Mouse (Mus musculus) hindbrain, embryonic 13.5 days (tissue): ENCODE data around the gene Ano1. TPM values are rescaled to one million over a fixed set of nuclear protein-coding genes. Genes with fewer than 3 reads are reported as not detected.
A peak's percentile ranks its signal among the peaks of the same experiment; 100 is the strongest.

Source experiments
- ATAC-seq: fragments of 200-750 bp; cut with Nextera tagmentation; 2 replicates; pipeline ENCODE4 v1.8.0; 2017; ENCODE audit warnings: moderate TSS enrichment; ENCODE audit not compliant: low FRiP score
- H3K27ac ChIP-seq: fragments of 300-500 bp; sonication (generic); 2 replicates; pipeline ENCODE4 v1.5.1; 2015; ENCODE audit warnings: inconsistent platforms, mild to moderate bottlenecking, moderate library complexity
- H3K27me3 ChIP-seq: fragments of 300-500 bp; sonication (generic); 2 replicates; pipeline ENCODE4 v1.6.1; 2015; ENCODE audit warnings: mild to moderate bottlenecking, inconsistent platforms
- H3K36me3 ChIP-seq: fragments of 300-500 bp; sonication (generic); 2 replicates; pipeline ENCODE4 v1.6.1; 2015; ENCODE audit warnings: mild to moderate bottlenecking, inconsistent platforms
- H3K4me1 ChIP-seq: fragments of 300-500 bp; sonication (generic); replicated peaks from 2 replicates; pipeline ENCODE4 v1.6.1; 2015; ENCODE audit warnings: inconsistent platforms
- H3K4me2 ChIP-seq: fragments of 300-500 bp; sonication (generic); 2 replicates; pipeline ENCODE4 v1.6.1; 2015; ENCODE audit warnings: inconsistent platforms, mild to moderate bottlenecking, moderate library complexity
- H3K4me3 ChIP-seq: fragments of 300-500 bp; sonication (generic); 2 replicates; pipeline ENCODE4 v1.5.1; 2015; ENCODE audit warnings: mild to moderate bottlenecking, inconsistent platforms
- H3K9ac ChIP-seq: fragments of 300-500 bp; sonication (generic); 2 replicates; pipeline ENCODE4 v1.6.1; 2015; ENCODE audit warnings: mild to moderate bottlenecking, inconsistent platforms
- H3K9me3 ChIP-seq: fragments of 300-500 bp; sonication (generic); 2 replicates; pipeline ENCODE4 v1.6.1; 2016; ENCODE audit warnings: inconsistent platforms
- WGBS: fragments of 180-500 bp; shearing (Covaris S2); methylation state at CpG from one replicate; pipeline ENCODE4 v1.1.7; 2015; 5-methylcytosine and 5-hydroxymethylcytosine counted together
- polyA plus RNA-seq: library from polyadenylated mRNA; unstranded; fragments of >200 nt; fragmentation: Nextera tagmentation; extraction: Ambion mirVana; gene quantifications from 2 replicates; pipeline ENCODE4 v1.2.1, GENCODE M21; 2015

The Ano1 gene
- polyA plus RNA-seq = 5.0 and 5.9 TPM in 2 replicates

DNA sequence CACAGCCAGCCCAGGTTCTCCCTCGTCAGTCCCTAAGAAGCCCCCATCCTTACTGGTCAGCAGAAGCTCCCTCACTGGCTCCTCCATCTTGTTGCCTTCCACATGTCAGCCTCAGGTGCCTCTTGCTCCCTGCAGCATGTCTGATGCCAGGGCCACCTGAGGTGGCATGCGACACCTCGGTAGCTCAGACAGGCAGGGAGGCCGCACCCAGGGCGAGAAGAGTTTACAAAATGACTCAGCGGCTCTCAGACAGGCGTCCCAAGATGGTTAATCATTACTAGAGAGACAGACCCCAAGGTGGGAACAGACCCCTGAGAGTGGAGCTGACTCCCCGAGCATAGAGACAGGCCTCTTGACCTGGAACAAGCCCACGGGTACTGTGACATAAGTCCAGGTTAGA, at the start of gene Ano1:
Gene Ano1 (minus strand): TSS at position 142 of the 400 bp plus-strand sequence.
- Histone ChIP-seq H3K27ac (no peak within 1 kb of the TSS), H3K4me1 (peaks cover 6% of the 10 kb centered on the region; the same call in 1 of the 2 replicates), H3K9me3 (no peaks in the 10 kb centered on the region), H3K27me3 (no peaks in the 10 kb centered on the region), H3K4me2 (no peak within 1 kb of the TSS), H3K9ac (no peak within 1 kb of the TSS), H3K36me3 (no peaks in the 10 kb centered on the region), H3K4me3 (no peak within 1 kb of the TSS)
- no peak for ATAC-seq
- 76% methylated on average over 9 of the region's 9 CpGs for WGBS

DNA sequence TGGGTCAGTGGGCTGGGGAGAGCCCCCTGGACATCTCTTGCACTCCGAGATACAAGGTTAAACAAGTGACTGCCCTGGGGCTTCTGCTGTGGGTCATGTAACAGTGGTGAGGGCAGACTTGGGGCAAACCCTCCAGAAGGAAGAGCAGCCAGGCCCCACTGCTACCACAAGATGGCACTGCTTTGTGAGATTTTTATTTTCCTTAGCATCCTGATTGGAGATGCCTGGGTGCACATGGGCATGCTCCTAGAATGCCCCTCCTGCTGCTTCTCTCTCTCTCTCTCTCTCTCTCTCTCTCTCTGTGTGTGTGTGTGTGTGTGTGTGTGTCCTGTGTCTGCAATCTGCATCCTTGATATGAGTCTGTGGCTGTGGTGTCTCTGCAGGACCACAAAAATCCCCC, 46.7 kb upstream of the Ano1 start:
- Histone ChIP-seq H3K9ac (no peak overlapping the region), H3K9me3 (no peaks in the 10 kb centered on the region), H3K36me3 (no peaks in the 10 kb centered on the region), H3K27ac (no peak overlapping the region), H3K27me3 (peaks cover 19% of the 10 kb centered on the region), H3K4me3 (no peak overlapping the region), H3K4me2 (no peak overlapping the region), H3K4me1 (peaks cover 22% of the 10 kb centered on the region)
- WGBS = 40% methylated on average over 1 of the region's 1 CpGs
- ATAC-seq = 0 out of 2 replicates have a peak, but pooled peaks have one; percentile 41

DNA sequence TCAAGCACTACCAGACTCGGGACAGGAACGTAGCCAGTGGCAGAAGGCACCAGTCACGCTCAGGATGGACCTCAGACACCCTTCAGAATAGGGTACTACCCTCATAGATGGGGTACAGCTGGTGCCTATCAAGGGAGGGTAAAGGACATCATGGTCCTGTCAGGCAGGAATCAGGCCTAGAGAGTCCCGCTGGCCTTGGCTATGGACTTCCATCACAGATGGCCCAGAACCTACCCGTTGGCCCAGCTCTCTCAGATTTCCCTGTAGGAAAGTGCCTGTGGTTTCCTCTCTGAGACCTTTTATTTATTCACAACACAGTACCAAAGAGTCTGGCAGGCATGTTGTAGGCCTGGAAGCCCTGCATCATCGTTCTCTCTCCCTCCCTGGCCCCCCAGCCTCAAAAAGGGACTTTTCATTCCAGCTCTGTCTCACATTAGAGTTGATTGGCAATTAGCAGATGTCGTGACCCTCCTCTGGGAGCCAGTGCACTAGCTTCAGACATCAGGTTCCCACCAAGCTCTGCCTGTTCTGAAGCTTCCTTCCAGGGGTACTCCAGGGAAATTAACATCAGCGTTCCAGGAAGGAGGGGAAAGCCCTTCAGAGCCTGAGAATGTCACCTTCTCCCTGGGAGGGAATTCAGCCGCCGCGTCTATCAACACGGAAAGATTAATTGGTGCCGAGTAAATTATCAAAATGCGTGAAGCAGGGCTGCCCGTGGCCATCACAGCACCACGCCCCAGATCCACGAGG, 45.4 kb upstream of the Ano1 start:
- H3K4me1 ChIP-seq = peaks cover 22% of the 10 kb centered on the region
- no peak for ATAC-seq
- no peaks in the 10 kb centered on the region for H3K9me3 ChIP-seq
- H3K27ac ChIP-seq = peak overlapping the region; percentile 64
- 0 out of 2 replicates have a peak overlapping the region, but pooled peaks have one; percentile 13 for H3K9ac ChIP-seq
- no peaks in the 10 kb centered on the region for H3K36me3 ChIP-seq
- no peak overlapping the region for H3K4me2 ChIP-seq
- no peak overlapping the region for H3K4me3 ChIP-seq
- peaks cover 24% of the 10 kb centered on the region for H3K27me3 ChIP-seq
- whole genome bisulfite sequencing = 34% methylated on average over 17 of the region's 17 CpGs

GRCm38 (mm10) chr7:144795976-144796474, 44.3 kb upstream of the Ano1 start:
- H3K9me3 ChIP-seq = no peaks in the 10 kb centered on the region
- ATAC-seq = no peak
- no peak overlapping the region for H3K27ac ChIP-seq
- H3K27me3 ChIP-seq = peaks cover 24% of the 10 kb centered on the region
- no peak overlapping the region for H3K4me2 ChIP-seq
- 86% methylated on average over 9 of the region's 9 CpGs for WGBS
- no peak overlapping the region for H3K9ac ChIP-seq
- no peaks in the 10 kb centered on the region for H3K36me3 ChIP-seq
- no peak overlapping the region for H3K4me3 ChIP-seq
- peaks cover 21% of the 10 kb centered on the region for H3K4me1 ChIP-seq

- no peak for ATAC-seq
- peaks cover 15% of the 10 kb centered on the region for H3K4me1 ChIP-seq
- H3K4me3 ChIP-seq = no peak overlapping the region
- no peaks in the 10 kb centered on the region for H3K9me3 ChIP-seq
- H3K9ac ChIP-seq = no peak overlapping the region
- H3K27me3 ChIP-seq = peaks cover 21% of the 10 kb centered on the region
- no peak overlapping the region for H3K4me2 ChIP-seq
- no peak overlapping the region for H3K27ac ChIP-seq
- 92% methylated on average over 10 of the region's 10 CpGs for WGBS
- H3K36me3 ChIP-seq = no peaks in the 10 kb centered on the region
These were observed 41.5 kb upstream of the Ano1 start for GRCm38 (mm10) chr7:144793296-144793695.

DNA sequence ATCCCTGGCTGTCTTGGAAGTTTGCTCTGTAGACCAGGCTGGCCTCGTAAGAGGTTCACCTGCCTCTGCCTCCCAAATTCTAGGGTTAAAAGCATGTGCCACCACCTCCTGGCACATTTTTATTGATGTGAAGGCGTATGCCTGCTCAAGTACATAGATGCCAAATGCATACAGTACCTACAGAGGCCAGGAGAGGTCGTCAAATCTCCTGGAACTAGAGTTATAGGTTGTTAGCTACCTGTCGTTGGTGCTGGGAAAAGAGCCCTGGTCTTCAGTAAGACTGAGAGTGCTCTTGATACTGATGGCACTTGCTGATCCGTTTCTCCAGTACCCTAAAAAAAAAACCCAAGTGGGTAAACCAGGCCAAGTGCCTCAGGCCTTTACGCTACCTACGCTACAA, 39.7 kb upstream of the Ano1 start:
- Histone ChIP-seq H3K4me2 (no peak overlapping the region), H3K27me3 (peaks cover 21% of the 10 kb centered on the region), H3K9ac (no peak overlapping the region), H3K4me1 (0 out of 2 replicates have a peak, but pooled peaks cover under 1% of the 10 kb centered on the region), H3K4me3 (no peak overlapping the region), H3K9me3 (no peaks in the 10 kb centered on the region), H3K27ac (no peak overlapping the region), H3K36me3 (no peaks in the 10 kb centered on the region)
- 91% methylated on average over 7 of the region's 7 CpGs for WGBS
- no peak for ATAC-seq

GRCm38 (mm10) chr7:144789601-144790556, 38.1 kb upstream of the Ano1 start:
- no peak for ATAC-seq
- Histone ChIP-seq H3K4me3 (peak overlapping the region; percentile 24), H3K27ac (no peak overlapping the region), H3K4me1 (no peaks in the 10 kb centered on the region), H3K9ac (no peak overlapping the region), H3K27me3 (peaks cover 12% of the 10 kb centered on the region; the same call in 1 of the 2 replicates), H3K4me2 (peak overlapping the region; percentile 49), H3K9me3 (no peaks in the 10 kb centered on the region), H3K36me3 (no peaks in the 10 kb centered on the region)
- 47% methylated on average over 36 of the region's 36 CpGs for WGBS

GRCm38 (mm10) chr7:144788631-144789030, 36.9 kb upstream of the Ano1 start:
- ATAC-seq = no peak
- Histone ChIP-seq H3K9me3 (no peaks in the 10 kb centered on the region), H3K36me3 (no peaks in the 10 kb centered on the region), H3K4me2 (no peak overlapping the region), H3K27ac (no peak overlapping the region), H3K9ac (no peak overlapping the region), H3K4me3 (no peak overlapping the region), H3K27me3 (0 out of 2 replicates have a peak, but pooled peaks cover 5% of the 10 kb centered on the region), H3K4me1 (no peaks in the 10 kb centered on the region)
- WGBS = 56% methylated on average over 4 of the region's 4 CpGs

- H3K9ac ChIP-seq = no peak overlapping the region
- H3K4me1 ChIP-seq = no peaks in the 10 kb centered on the region
- H3K4me2 ChIP-seq = no peak overlapping the region
- H3K36me3 ChIP-seq = no peaks in the 10 kb centered on the region
- no peak overlapping the region for H3K4me3 ChIP-seq
- H3K9me3 ChIP-seq = no peaks in the 10 kb centered on the region
- 91% methylated on average over 5 of the region's 5 CpGs for WGBS
- H3K27ac ChIP-seq = no peak overlapping the region
- no peaks in the 10 kb centered on the region for H3K27me3 ChIP-seq
- ATAC-seq = no peak
These were observed 35.7 kb upstream of the Ano1 start for GRCm38 (mm10) chr7:144787501-144787900.

DNA sequence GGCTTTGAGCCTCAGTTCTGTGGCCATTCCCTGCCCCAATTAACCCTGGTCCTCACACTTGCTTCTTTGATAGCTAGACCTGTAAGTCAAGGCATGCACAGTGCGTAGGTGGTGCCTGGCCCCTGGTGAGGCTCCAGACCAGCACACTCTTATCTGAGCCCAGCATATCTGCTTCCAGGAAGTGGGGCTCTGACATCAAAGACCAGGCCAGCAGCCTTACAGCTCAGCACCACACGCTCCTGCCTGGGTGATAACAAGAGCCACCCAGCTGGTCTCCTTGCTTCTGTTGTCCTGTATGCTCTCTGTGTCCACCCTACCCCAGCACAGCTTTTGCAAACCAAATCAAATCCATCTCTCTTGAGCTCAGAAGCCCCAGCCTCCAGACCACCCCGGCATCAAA, 34.8 kb upstream of the Ano1 start:
- Histone ChIP-seq H3K27ac (no peak overlapping the region), H3K4me3 (no peak overlapping the region), H3K9ac (no peak overlapping the region), H3K4me1 (0 out of 2 replicates have a peak, but pooled peaks cover under 1% of the 10 kb centered on the region), H3K9me3 (no peaks in the 10 kb centered on the region), H3K27me3 (0 out of 2 replicates have a peak, but pooled peaks cover 3% of the 10 kb centered on the region), H3K4me2 (no peak overlapping the region), H3K36me3 (no peaks in the 10 kb centered on the region)
- no peak for ATAC-seq
- WGBS = 70% methylated on average over 3 of the region's 3 CpGs

GRCm38 (mm10) chr7:144784176-144784575, 32.4 kb upstream of the Ano1 start:
- 89% methylated on average over 4 of the region's 4 CpGs for WGBS
- H3K36me3 ChIP-seq = no peaks in the 10 kb centered on the region
- H3K4me2 ChIP-seq = no peak overlapping the region

GRCm38 (mm10) chr7:144782402-144782801, 30.6 kb upstream of the Ano1 start:
- 0 out of 2 replicates have a peak, but pooled peaks cover 3% of the 10 kb centered on the region for H3K4me1 ChIP-seq
- no peak for ATAC-seq
- H3K27me3 ChIP-seq = 0 out of 2 replicates have a peak, but pooled peaks cover 3% of the 10 kb centered on the region
- H3K4me3 ChIP-seq = no peak overlapping the region
- H3K9me3 ChIP-seq = no peaks in the 10 kb centered on the region
- H3K36me3 ChIP-seq = no peaks in the 10 kb centered on the region
- no peak overlapping the region for H3K4me2 ChIP-seq
- H3K9ac ChIP-seq = no peak overlapping the region
- no peak overlapping the region for H3K27ac ChIP-seq
- 83% methylated on average over 1 of the region's 1 CpGs for WGBS

More at GRCm38 (mm10) chr7:144784176-144784575, 32.4 kb upstream of the Ano1 start:
- no peak overlapping the region for H3K27ac ChIP-seq
- H3K4me1 ChIP-seq = 0 out of 2 replicates have a peak, but pooled peaks cover 3% of the 10 kb centered on the region
- no peak overlapping the region for H3K9ac ChIP-seq
- H3K27me3 ChIP-seq = 0 out of 2 replicates have a peak, but pooled peaks cover 3% of the 10 kb centered on the region
- ATAC-seq = no peak
- H3K4me3 ChIP-seq = no peak overlapping the region
- H3K9me3 ChIP-seq = no peaks in the 10 kb centered on the region
